Mouse (Mus musculus): ENCODE measurements at regions not wholly inside any gene's neighbourhood (a gene's known extent, or its start where the extent isn't known, plus 50 kb on each side); places are given as distances from the start of the nearest gene placed in this dataset.

DNA sequence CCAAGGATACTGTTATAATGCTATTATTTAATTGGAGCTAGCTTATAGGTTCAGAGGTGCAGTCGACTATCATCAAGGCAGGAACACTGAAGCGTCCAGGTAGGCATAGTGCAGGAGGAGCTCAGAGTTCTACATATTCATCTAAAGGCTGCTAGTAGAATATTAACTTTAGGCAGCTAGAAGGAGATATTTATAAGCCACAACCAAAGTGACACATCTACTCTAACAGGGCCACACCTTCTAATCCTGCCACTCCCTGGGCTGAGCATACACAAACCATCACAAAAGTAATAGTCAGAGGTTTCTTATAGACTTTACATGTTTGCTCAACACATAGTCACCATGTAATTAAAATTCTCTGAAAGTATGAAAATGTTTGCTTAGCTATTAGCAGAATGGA lies 1971.8 kb upstream of the Slc7a12 start:
- peak in 1 of 2 experiments; percentile 5 for DNase-seq (ENCODE audit: inconsistent age in 2 of 2, low spot score in 1 of 2)

Data from adrenal gland, adult (tissue).